Mouse (Mus musculus): ENCODE results near the gene Olfml3. TPM values are rescaled to one million over a fixed set of nuclear protein-coding genes. Genes with fewer than 3 reads are reported as not detected.
A peak's percentile ranks its signal among the peaks of the same experiment; 100 is the strongest.

Gene Olfml3
- polyA plus RNA-seq, 1 experiment from 2014 or later, result 3.4 TPM

GRCm38 (mm10) chr3:103689043-103689442, 48.8 kb downstream of the Olfml3 start:
- H3K27ac ChIP-seq, result no peak overlapping the region
- WGBS (ENCODE audit: insufficient replicate concordance), result 42% methylated on average over 1 of the region's 1 CpGs
- no peak overlapping the region for H3K9ac ChIP-seq
- H3K27me3 ChIP-seq (replicated peaks), result peaks cover 10% of the 10 kb centered on the region; the same call in 1 of the 2 replicates
- no peak overlapping the region for H3K4me2 ChIP-seq
- ATAC-seq, result no peak
- H3K9me3 ChIP-seq (replicated peaks), result no peaks in the 10 kb centered on the region
- H3K4me3 ChIP-seq, result no peak overlapping the region
- H3K4me1 ChIP-seq, result no peaks in the 10 kb centered on the region
- no peaks in the 10 kb centered on the region for H3K36me3 ChIP-seq

GRCm38 (mm10) chr3:103683966-103684319, 53.9 kb downstream of the Olfml3 start:
- 45% methylated on average over 5 of the region's 5 CpGs for WGBS (ENCODE audit: insufficient replicate concordance)
- no peaks in the 10 kb centered on the region for H3K36me3 ChIP-seq
- no peaks in the 10 kb centered on the region for H3K9me3 ChIP-seq (replicated peaks)
- ATAC-seq, result no peak
- H3K27me3 ChIP-seq (replicated peaks), result peaks cover 29% of the 10 kb centered on the region; the same call in 1 of the 2 replicates
- H3K4me1 ChIP-seq, result no peaks in the 10 kb centered on the region; the same call in 1 of the 2 replicates
- no peak overlapping the region for H3K4me2 ChIP-seq
- H3K9ac ChIP-seq, result no peak overlapping the region
- H3K4me3 ChIP-seq, result no peak overlapping the region
- H3K27ac ChIP-seq, result no peak overlapping the region

- H3K27ac ChIP-seq, result no peak overlapping the region
- ATAC-seq, result no peak
- peaks cover 29% of the 10 kb centered on the region; the same call in 1 of the 2 replicates for H3K27me3 ChIP-seq (replicated peaks)
- no peaks in the 10 kb centered on the region for H3K9me3 ChIP-seq (replicated peaks)
- WGBS (ENCODE audit: insufficient replicate concordance), result 12% methylated on average over 21 of the region's 21 CpGs
- 0 out of 2 replicates have a peak overlapping the region, but pooled peaks have one; percentile 3 for H3K4me2 ChIP-seq
- H3K4me3 ChIP-seq, result no peak overlapping the region
- H3K9ac ChIP-seq, result no peak overlapping the region
- no peaks in the 10 kb centered on the region; the same call in 1 of the 2 replicates for H3K4me1 ChIP-seq
- no peaks in the 10 kb centered on the region for H3K36me3 ChIP-seq
Observed at GRCm38 (mm10) chr3:103683234-103683965, 54.4 kb downstream of the Olfml3 start.

GRCm38 (mm10) chr3:103682473-103682872, 55.3 kb downstream of the Olfml3 start:
- H3K36me3 ChIP-seq, result no peaks in the 10 kb centered on the region
- ATAC-seq, result no peak
- no peak overlapping the region for H3K9ac ChIP-seq
- no peak overlapping the region for H3K4me3 ChIP-seq
- H3K4me1 ChIP-seq, result no peaks in the 10 kb centered on the region; the same call in 1 of the 2 replicates
- H3K27ac ChIP-seq, result no peak overlapping the region
- 45% methylated on average over 4 of the region's 4 CpGs for WGBS (ENCODE audit: insufficient replicate concordance)
- H3K9me3 ChIP-seq (replicated peaks), result no peaks in the 10 kb centered on the region
- H3K4me2 ChIP-seq, result no peak overlapping the region
- peaks cover 29% of the 10 kb centered on the region; the same call in 1 of the 2 replicates for H3K27me3 ChIP-seq (replicated peaks)

GRCm38 (mm10) chr3:103678811-103679210, 59.0 kb downstream of the Olfml3 start:
- WGBS (ENCODE audit: insufficient replicate concordance), result 52% methylated on average over 6 of the region's 6 CpGs

GRCm38 (mm10) chr3:103672716-103673115, 65.1 kb downstream of the Olfml3 start:
- Histone ChIP-seq H3K9me3 (replicated peaks) (no peaks in the 10 kb centered on the region), H3K4me3 (no peak overlapping the region), H3K9ac (no peak overlapping the region), H3K36me3 (no peaks in the 10 kb centered on the region), H3K27ac (no peak overlapping the region), H3K27me3 (replicated peaks) (no peaks in the 10 kb centered on the region), H3K4me2 (no peak overlapping the region), H3K4me1 (0 out of 2 replicates have a peak, but pooled peaks cover 3% of the 10 kb centered on the region)
- no peak for ATAC-seq
- WGBS (ENCODE audit: insufficient replicate concordance), result 43% methylated on average over 7 of the region's 7 CpGs

More at GRCm38 (mm10) chr3:103678811-103679210, 59.0 kb downstream of the Olfml3 start:
- no peak overlapping the region for H3K9ac ChIP-seq
- H3K27me3 ChIP-seq (replicated peaks), result peaks cover 16% of the 10 kb centered on the region; the same call in 1 of the 2 replicates
- H3K9me3 ChIP-seq (replicated peaks), result no peaks in the 10 kb centered on the region
- H3K36me3 ChIP-seq, result no peaks in the 10 kb centered on the region
- no peak overlapping the region for H3K27ac ChIP-seq
- H3K4me3 ChIP-seq, result no peak overlapping the region
- no peak overlapping the region for H3K4me2 ChIP-seq
- ATAC-seq, result no peak
- H3K4me1 ChIP-seq, result no peaks in the 10 kb centered on the region; the same call in 1 of the 2 replicates

Other genes starting within 250 kb of the Olfml3 start
- 0.14 and 0.19 TPM in 2 replicates for gene Syt6, start 162.8 kb downstream of the Olfml3 start, polyA plus RNA-seq (2016; fragmentation: Nextera tagmentation; extraction: Ambion mirVana)
- gene Atg4a-ps, start 91.9 kb downstream of the Olfml3 start, polyA plus RNA-seq (2016; fragmentation: Nextera tagmentation; extraction: Ambion mirVana), result 0.11 TPM in 2 replicates
- not detected in 2 replicates for gene Gm10964, start 1.4 kb upstream of the Olfml3 start, polyA plus RNA-seq (2016; fragmentation: Nextera tagmentation; extraction: Ambion mirVana)
- 17.7 and 18.1 TPM in 2 replicates for gene Hipk1, start 53.6 kb upstream of the Olfml3 start, polyA plus RNA-seq (2016; fragmentation: Nextera tagmentation; extraction: Ambion mirVana)
- 28.4 and 30.8 TPM in 2 replicates for gene Dclre1b, start 71.4 kb upstream of the Olfml3 start, polyA plus RNA-seq (2016; fragmentation: Nextera tagmentation; extraction: Ambion mirVana)
- gene Ap4b1, start 71.5 kb upstream of the Olfml3 start, polyA plus RNA-seq (2016; fragmentation: Nextera tagmentation; extraction: Ambion mirVana), result 18.7 and 19.4 TPM in 2 replicates
- gene Gm43064, start 71.6 kb upstream of the Olfml3 start, polyA plus RNA-seq (2016; fragmentation: Nextera tagmentation; extraction: Ambion mirVana), result 0.56 and 0.60 TPM in 2 replicates
- 1.6 and 1.7 TPM in 2 replicates for gene Bcl2l15, start 94.6 kb upstream of the Olfml3 start, polyA plus RNA-seq (2016; fragmentation: Nextera tagmentation; extraction: Ambion mirVana)
- gene Ptpn22, start 121.8 kb upstream of the Olfml3 start, polyA plus RNA-seq (2016; fragmentation: Nextera tagmentation; extraction: Ambion mirVana), result 2.0 TPM in 2 replicates
- gene Rsbn1, start 176.1 kb upstream of the Olfml3 start, polyA plus RNA-seq (2016; fragmentation: Nextera tagmentation; extraction: Ambion mirVana), result 6.7 and 7.2 TPM in 2 replicates
- gene Phtf1, start 230.1 kb upstream of the Olfml3 start, polyA plus RNA-seq (2016; fragmentation: Nextera tagmentation; extraction: Ambion mirVana), result 13.2 TPM in 2 replicates